Mouse (Mus musculus): ENCODE results near the gene Entpd8. TPM values are rescaled to one million over a fixed set of nuclear protein-coding genes. Genes with fewer than 3 reads are reported as not detected.

Entpd8 gene
- 0.58 and 0.91 TPM in 2 replicates for polyA plus RNA-seq (2012; rRNA removed)

GRCm38 (mm10) chr2:25080076-25080475 lies at the start of gene Entpd8:
Gene Entpd8, plus strand, starts transcription at chr2:25080304.
- 86% methylated on average over 5 of the region's 5 CpGs for WGBS
- no peak for TF ChIP-seq CTCF (IDR thresholded peaks at IDR 0.05; ENCODE audit: borderline replicate concordance, control insufficient read depth, extremely low read depth, insufficient read depth, low read length, poor library complexity)
- TF ChIP-seq POLR2A (IDR thresholded peaks at IDR 0.05; ENCODE audit: control insufficient read depth, extremely low read depth, insufficient read depth, low read length, poor library complexity): no peak
- Histone ChIP-seq H3K4me1 (replicated peaks; ENCODE audit: control insufficient read depth, insufficient read depth, low read length) (no peaks in the 10 kb centered on the region), H3K4me3 (ENCODE audit: control insufficient read depth, insufficient read depth, low read length) (no peak within 1 kb of the TSS), H3K36me3 (ENCODE audit: control insufficient read depth, insufficient read depth, low read length) (no peaks in the 10 kb centered on the region), H3K27me3 (ENCODE audit: control insufficient read depth, insufficient read depth, low read length) (no peaks in the 10 kb centered on the region), H3K27ac (ENCODE audit: control insufficient read depth, insufficient read depth, low read length) (no peak within 1 kb of the TSS)
- DNase-seq: no peak

DNA sequence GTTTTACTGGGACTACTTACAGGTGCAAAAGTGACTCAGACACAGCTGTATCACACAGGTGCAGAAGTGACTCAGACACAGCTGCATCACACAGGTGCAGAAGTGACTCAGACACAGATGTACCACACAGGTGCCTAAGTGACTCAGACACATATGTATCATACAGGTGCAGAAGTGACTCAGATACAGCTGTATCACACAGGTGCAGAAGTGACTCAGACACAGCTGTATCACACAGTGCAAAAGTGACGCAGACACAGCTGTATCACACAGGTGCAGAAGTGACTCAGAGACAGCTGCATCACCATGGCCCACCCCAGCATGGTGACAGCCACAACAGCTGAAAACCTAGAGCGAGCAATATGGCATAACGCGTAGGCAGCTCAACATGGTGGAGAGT lies 45.1 kb upstream of the Entpd8 start:
- 98% methylated on average over 4 of the region's 4 CpGs for WGBS
- no peak overlapping the region for H3K4me3 ChIP-seq (ENCODE audit: control insufficient read depth, insufficient read depth, low read length)
- no peak for TF ChIP-seq POLR2A (IDR thresholded peaks at IDR 0.05; ENCODE audit: control insufficient read depth, extremely low read depth, insufficient read depth, low read length, poor library complexity)
- H3K27ac ChIP-seq (ENCODE audit: control insufficient read depth, insufficient read depth, low read length): no peak overlapping the region
- peaks cover 15% of the 10 kb centered on the region for H3K36me3 ChIP-seq (ENCODE audit: control insufficient read depth, insufficient read depth, low read length)
- no peaks in the 10 kb centered on the region for H3K4me1 ChIP-seq (replicated peaks; ENCODE audit: control insufficient read depth, insufficient read depth, low read length)
- H3K27me3 ChIP-seq (ENCODE audit: control insufficient read depth, insufficient read depth, low read length): no peaks in the 10 kb centered on the region
- no peak for DNase-seq

DNA sequence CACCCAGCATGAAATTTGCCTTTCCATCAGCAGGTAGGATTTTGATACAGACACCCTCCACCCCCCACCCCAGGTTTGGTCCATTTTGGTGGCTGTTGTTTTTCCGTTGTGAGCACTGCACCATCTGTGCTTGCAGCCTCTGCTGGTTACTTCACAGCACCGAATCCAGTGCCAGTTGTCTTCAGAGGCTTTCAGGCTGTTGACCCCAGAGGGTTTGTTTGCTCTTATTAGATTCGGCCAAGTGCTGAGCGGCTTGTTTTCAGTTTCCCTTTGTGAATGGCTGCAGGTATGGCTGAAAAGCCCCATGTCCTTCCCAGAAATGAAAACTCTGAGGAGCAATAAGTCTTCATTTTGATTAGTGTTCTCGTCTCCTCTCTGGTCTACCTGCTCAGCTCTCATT lies 40.0 kb upstream of the Entpd8 start:
- WGBS: 96% methylated on average over 5 of the region's 5 CpGs
- peaks cover 11% of the 10 kb centered on the region for H3K36me3 ChIP-seq (ENCODE audit: control insufficient read depth, insufficient read depth, low read length)
- no peak for TF ChIP-seq CTCF (IDR thresholded peaks at IDR 0.05; ENCODE audit: borderline replicate concordance, control insufficient read depth, extremely low read depth, insufficient read depth, low read length, poor library complexity)
- no peak for TF ChIP-seq POLR2A (IDR thresholded peaks at IDR 0.05; ENCODE audit: control insufficient read depth, extremely low read depth, insufficient read depth, low read length, poor library complexity)

GRCm38 (mm10) chr2:25050921-25051320 lies 29.2 kb upstream of the Entpd8 start:
- 96% methylated on average over 7 of the region's 7 CpGs for WGBS
- no peaks in the 10 kb centered on the region for H3K27me3 ChIP-seq (ENCODE audit: control insufficient read depth, insufficient read depth, low read length)
- H3K4me3 ChIP-seq (ENCODE audit: control insufficient read depth, insufficient read depth, low read length): no peak overlapping the region
- TF ChIP-seq CTCF (IDR thresholded peaks at IDR 0.05; ENCODE audit: borderline replicate concordance, control insufficient read depth, extremely low read depth, insufficient read depth, low read length, poor library complexity) (no peak), POLR2A (IDR thresholded peaks at IDR 0.05; ENCODE audit: control insufficient read depth, extremely low read depth, insufficient read depth, low read length, poor library complexity) (no peak)
- H3K27ac ChIP-seq (ENCODE audit: control insufficient read depth, insufficient read depth, low read length): no peak overlapping the region
- no peaks in the 10 kb centered on the region for H3K36me3 ChIP-seq (ENCODE audit: control insufficient read depth, insufficient read depth, low read length)
- H3K4me1 ChIP-seq (replicated peaks; ENCODE audit: control insufficient read depth, insufficient read depth, low read length): peaks cover 7% of the 10 kb centered on the region
- no peak for DNase-seq

More for the DNA sequence above, 40.0 kb upstream of the Entpd8 start:
- Histone ChIP-seq H3K4me3 (ENCODE audit: control insufficient read depth, insufficient read depth, low read length) (no peak overlapping the region), H3K4me1 (replicated peaks; ENCODE audit: control insufficient read depth, insufficient read depth, low read length) (no peaks in the 10 kb centered on the region), H3K27ac (ENCODE audit: control insufficient read depth, insufficient read depth, low read length) (no peak overlapping the region), H3K27me3 (ENCODE audit: control insufficient read depth, insufficient read depth, low read length) (no peaks in the 10 kb centered on the region)
- no peak for DNase-seq

GRCm38 (mm10) chr2:25051450-25051849 lies 28.7 kb upstream of the Entpd8 start:
- Histone ChIP-seq H3K36me3 (ENCODE audit: control insufficient read depth, insufficient read depth, low read length) (no peaks in the 10 kb centered on the region), H3K4me3 (ENCODE audit: control insufficient read depth, insufficient read depth, low read length) (no peak overlapping the region), H3K4me1 (replicated peaks; ENCODE audit: control insufficient read depth, insufficient read depth, low read length) (peaks cover 7% of the 10 kb centered on the region), H3K27ac (ENCODE audit: control insufficient read depth, insufficient read depth, low read length) (no peak overlapping the region), H3K27me3 (ENCODE audit: control insufficient read depth, insufficient read depth, low read length) (no peaks in the 10 kb centered on the region)
- TF ChIP-seq POLR2A (IDR thresholded peaks at IDR 0.05; ENCODE audit: control insufficient read depth, extremely low read depth, insufficient read depth, low read length, poor library complexity): no peak
- TF ChIP-seq CTCF (IDR thresholded peaks at IDR 0.05; ENCODE audit: borderline replicate concordance, control insufficient read depth, extremely low read depth, insufficient read depth, low read length, poor library complexity): no peak
- WGBS: 95% methylated on average over 8 of the region's 8 CpGs
- no peak for DNase-seq

- WGBS: over 99% methylated on average over 6 of the region's 6 CpGs
- Histone ChIP-seq H3K4me1 (replicated peaks; ENCODE audit: control insufficient read depth, insufficient read depth, low read length) (peaks cover 7% of the 10 kb centered on the region), H3K4me3 (ENCODE audit: control insufficient read depth, insufficient read depth, low read length) (no peak overlapping the region), H3K27ac (ENCODE audit: control insufficient read depth, insufficient read depth, low read length) (no peak overlapping the region), H3K36me3 (ENCODE audit: control insufficient read depth, insufficient read depth, low read length) (no peaks in the 10 kb centered on the region), H3K27me3 (ENCODE audit: control insufficient read depth, insufficient read depth, low read length) (no peaks in the 10 kb centered on the region)
- DNase-seq: no peak
- no peak for TF ChIP-seq CTCF (IDR thresholded peaks at IDR 0.05; ENCODE audit: borderline replicate concordance, control insufficient read depth, extremely low read depth, insufficient read depth, low read length, poor library complexity)
- TF ChIP-seq POLR2A (IDR thresholded peaks at IDR 0.05; ENCODE audit: control insufficient read depth, extremely low read depth, insufficient read depth, low read length, poor library complexity): no peak
Observed at GRCm38 (mm10) chr2:25053101-25053500, 27.0 kb upstream of the Entpd8 start.
